Mouse (Mus musculus): ENCODE measurements around the gene Gm47791. TPM values are rescaled to one million over a fixed set of nuclear protein-coding genes. Genes with fewer than 3 reads are reported as not detected.

Gm47791 gene
- polyA plus RNA-seq, 1 experiment from 2014 or later = not detected

- no peaks in the 10 kb centered on the region for H3K27me3 ChIP-seq
- H3K9ac ChIP-seq = no peak overlapping the region
- ATAC-seq (replicated peaks; ENCODE audit: insufficient number of reproducible peaks, insufficient read depth, low FRiP score, low read depth) = no peak
- 59% methylated on average over 6 of the region's 6 CpGs for WGBS
- H3K4me2 ChIP-seq = no peak overlapping the region
- H3K36me3 ChIP-seq = no peaks in the 10 kb centered on the region
- no peaks in the 10 kb centered on the region for H3K9me3 ChIP-seq (replicated peaks)
- H3K27ac ChIP-seq = no peak overlapping the region
- H3K4me3 ChIP-seq = no peak overlapping the region
- H3K4me1 ChIP-seq (replicated peaks) = peaks cover 9% of the 10 kb centered on the region
Observed at GRCm38 (mm10) chr1:82785546-82785945, 14.5 kb upstream of the Gm47791 start.

GRCm38 (mm10) chr1:82783559-82783958 is 12.5 kb upstream of the Gm47791 start:
- H3K4me3 ChIP-seq = no peak overlapping the region
- H3K9ac ChIP-seq = no peak overlapping the region
- H3K9me3 ChIP-seq (replicated peaks) = no peaks in the 10 kb centered on the region
- H3K4me2 ChIP-seq = no peak overlapping the region
- 65% methylated on average over 3 of the region's 3 CpGs for WGBS
- ATAC-seq (replicated peaks; ENCODE audit: insufficient number of reproducible peaks, insufficient read depth, low FRiP score, low read depth) = no peak
- H3K27ac ChIP-seq = no peak overlapping the region
- H3K36me3 ChIP-seq = no peaks in the 10 kb centered on the region
- peaks cover 9% of the 10 kb centered on the region for H3K4me1 ChIP-seq (replicated peaks)
- no peaks in the 10 kb centered on the region for H3K27me3 ChIP-seq

- H3K9ac ChIP-seq = no peak overlapping the region
- H3K9me3 ChIP-seq (replicated peaks) = no peaks in the 10 kb centered on the region
- no peaks in the 10 kb centered on the region for H3K27me3 ChIP-seq
- no peaks in the 10 kb centered on the region for H3K4me1 ChIP-seq (replicated peaks)
- WGBS = 68% methylated on average over 6 of the region's 6 CpGs
- no peak overlapping the region for H3K4me3 ChIP-seq
- no peak for ATAC-seq (replicated peaks; ENCODE audit: insufficient number of reproducible peaks, insufficient read depth, low FRiP score, low read depth)
- no peak overlapping the region for H3K4me2 ChIP-seq
- H3K27ac ChIP-seq = no peak overlapping the region
- no peaks in the 10 kb centered on the region for H3K36me3 ChIP-seq
Observed at GRCm38 (mm10) chr1:82779388-82779966, 8.4 kb upstream of the Gm47791 start.

- 80% methylated on average over 4 of the region's 4 CpGs for WGBS
- Histone ChIP-seq H3K36me3 (no peaks in the 10 kb centered on the region), H3K27ac (no peak overlapping the region), H3K4me3 (no peak overlapping the region), H3K4me1 (replicated peaks) (no peaks in the 10 kb centered on the region), H3K9me3 (replicated peaks) (no peaks in the 10 kb centered on the region), H3K9ac (no peak overlapping the region), H3K27me3 (no peaks in the 10 kb centered on the region), H3K4me2 (no peak overlapping the region)
- ATAC-seq (replicated peaks; ENCODE audit: insufficient number of reproducible peaks, insufficient read depth, low FRiP score, low read depth) = no peak
Observed at GRCm38 (mm10) chr1:82775293-82775692, 4.2 kb upstream of the Gm47791 start.

- no peak overlapping the region for H3K27ac ChIP-seq
- no peaks in the 10 kb centered on the region for H3K4me1 ChIP-seq (replicated peaks)
- no peak overlapping the region for H3K4me2 ChIP-seq
- no peak overlapping the region for H3K4me3 ChIP-seq
- no peaks in the 10 kb centered on the region for H3K9me3 ChIP-seq (replicated peaks)
- no peak for ATAC-seq (replicated peaks; ENCODE audit: insufficient number of reproducible peaks, insufficient read depth, low FRiP score, low read depth)
- WGBS = 66% methylated on average over 5 of the region's 5 CpGs
- no peak overlapping the region for H3K9ac ChIP-seq
- H3K36me3 ChIP-seq = no peaks in the 10 kb centered on the region
- H3K27me3 ChIP-seq = no peaks in the 10 kb centered on the region
Observed at GRCm38 (mm10) chr1:82773208-82773607, 2.2 kb upstream of the Gm47791 start.

- H3K27me3 ChIP-seq = no peaks in the 10 kb centered on the region
- H3K4me3 ChIP-seq = no peak overlapping the region
- no peaks in the 10 kb centered on the region for H3K4me1 ChIP-seq (replicated peaks)
- no peak for ATAC-seq (replicated peaks; ENCODE audit: insufficient number of reproducible peaks, insufficient read depth, low FRiP score, low read depth)
- H3K9me3 ChIP-seq (replicated peaks) = no peaks in the 10 kb centered on the region
- no peaks in the 10 kb centered on the region for H3K36me3 ChIP-seq
- no peak overlapping the region for H3K9ac ChIP-seq
- H3K27ac ChIP-seq = no peak overlapping the region
- WGBS = 78% methylated on average over 4 of the region's 4 CpGs
- H3K4me2 ChIP-seq = no peak overlapping the region
Observed at GRCm38 (mm10) chr1:82772428-82772827, 1.4 kb upstream of the Gm47791 start.

GRCm38 (mm10) chr1:82768269-82768668 is 2.8 kb downstream of the Gm47791 start, which contains the start of gene Tm4sf20:
TSS of gene Tm4sf20 (minus strand) at chr1:82768461.
- Histone ChIP-seq H3K4me3 (no peak within 1 kb of the TSS), H3K9ac (no peak within 1 kb of the TSS), H3K27me3 (no peaks in the 10 kb centered on the region), H3K4me2 (no peak within 1 kb of the TSS), H3K4me1 (replicated peaks) (peaks cover 4% of the 10 kb centered on the region; the same call in 1 of the 2 replicates), H3K9me3 (replicated peaks) (no peaks in the 10 kb centered on the region), H3K27ac (no peak within 1 kb of the TSS), H3K36me3 (no peaks in the 10 kb centered on the region)
- WGBS = 63% methylated on average over 5 of the region's 5 CpGs
- no peak for ATAC-seq (replicated peaks; ENCODE audit: insufficient number of reproducible peaks, insufficient read depth, low FRiP score, low read depth)

- H3K9ac ChIP-seq = no peak overlapping the region
- 47% methylated on average over 4 of the region's 4 CpGs for WGBS
- ATAC-seq (replicated peaks; ENCODE audit: insufficient number of reproducible peaks, insufficient read depth, low FRiP score, low read depth) = no peak
- no peak overlapping the region for H3K4me2 ChIP-seq
- H3K36me3 ChIP-seq = no peaks in the 10 kb centered on the region
- no peaks in the 10 kb centered on the region for H3K27me3 ChIP-seq
- H3K9me3 ChIP-seq (replicated peaks) = no peaks in the 10 kb centered on the region
- peaks cover 4% of the 10 kb centered on the region; the same call in 1 of the 2 replicates for H3K4me1 ChIP-seq (replicated peaks)
- no peak overlapping the region for H3K4me3 ChIP-seq
- no peak overlapping the region for H3K27ac ChIP-seq
Observed at GRCm38 (mm10) chr1:82766641-82767040, 4.4 kb downstream of the Gm47791 start.

GRCm38 (mm10) chr1:82766227-82766626 is 4.8 kb downstream of the Gm47791 start:
- Histone ChIP-seq H3K4me2 (no peak overlapping the region), H3K27me3 (no peaks in the 10 kb centered on the region), H3K9ac (no peak overlapping the region), H3K4me1 (replicated peaks) (peaks cover 4% of the 10 kb centered on the region; the same call in 1 of the 2 replicates), H3K9me3 (replicated peaks) (no peaks in the 10 kb centered on the region), H3K4me3 (no peak overlapping the region), H3K27ac (no peak overlapping the region), H3K36me3 (no peaks in the 10 kb centered on the region)
- 20% methylated on average over 1 of the region's 1 CpGs for WGBS
- no peak for ATAC-seq (replicated peaks; ENCODE audit: insufficient number of reproducible peaks, insufficient read depth, low FRiP score, low read depth)

- no peaks in the 10 kb centered on the region for H3K9me3 ChIP-seq (replicated peaks)
- no peak overlapping the region for H3K27ac ChIP-seq
- H3K4me3 ChIP-seq = no peak overlapping the region
- no peak for ATAC-seq (replicated peaks; ENCODE audit: insufficient number of reproducible peaks, insufficient read depth, low FRiP score, low read depth)
- H3K4me2 ChIP-seq = no peak overlapping the region
- no peaks in the 10 kb centered on the region for H3K27me3 ChIP-seq
- H3K9ac ChIP-seq = no peak overlapping the region
- H3K36me3 ChIP-seq = peaks cover 5% of the 10 kb centered on the region; the same call in 1 of the 2 replicates
- WGBS = 85% methylated on average over 1 of the region's 1 CpGs
- peaks cover 4% of the 10 kb centered on the region; the same call in 1 of the 2 replicates for H3K4me1 ChIP-seq (replicated peaks)
Observed at GRCm38 (mm10) chr1:82762274-82762673, 8.8 kb downstream of the Gm47791 start.

- H3K4me2 ChIP-seq = no peak overlapping the region
- no peaks in the 10 kb centered on the region for H3K9me3 ChIP-seq (replicated peaks)
- no peak overlapping the region for H3K27ac ChIP-seq
- H3K4me1 ChIP-seq (replicated peaks) = peaks cover 1% of the 10 kb centered on the region; the same call in 1 of the 2 replicates
- H3K9ac ChIP-seq = no peak overlapping the region
- WGBS = 85% methylated on average over 8 of the region's 8 CpGs
- H3K4me3 ChIP-seq = no peak overlapping the region
- peaks cover 5% of the 10 kb centered on the region; the same call in 1 of the 2 replicates for H3K36me3 ChIP-seq
- no peaks in the 10 kb centered on the region for H3K27me3 ChIP-seq
- ATAC-seq (replicated peaks; ENCODE audit: insufficient number of reproducible peaks, insufficient read depth, low FRiP score, low read depth) = no peak
Observed at GRCm38 (mm10) chr1:82761454-82762169, 9.4 kb downstream of the Gm47791 start.

GRCm38 (mm10) chr1:82759520-82759919 is 11.5 kb downstream of the Gm47791 start:
- Histone ChIP-seq H3K9me3 (replicated peaks) (no peaks in the 10 kb centered on the region), H3K27me3 (no peaks in the 10 kb centered on the region), H3K4me1 (replicated peaks) (no peaks in the 10 kb centered on the region), H3K4me3 (no peak overlapping the region), H3K36me3 (peaks cover 19% of the 10 kb centered on the region), H3K27ac (no peak overlapping the region), H3K4me2 (no peak overlapping the region), H3K9ac (no peak overlapping the region)
- no peak for ATAC-seq (replicated peaks; ENCODE audit: insufficient number of reproducible peaks, insufficient read depth, low FRiP score, low read depth)
- 91% methylated on average over 1 of the region's 1 CpGs for WGBS

All from heart, embryonic 15.5 days (tissue).